Mouse (Mus musculus): ENCODE measurements at regions not wholly inside any gene's neighbourhood (a gene's known extent, or its start where the extent isn't known, plus 50 kb on each side); places are given as distances from the start of the nearest gene placed in this dataset.

- ATAC-seq (ENCODE audit: low FRiP score): no peak
- 79% methylated on average over 2 of the region's 2 CpGs for WGBS
- Histone ChIP-seq H3K9me3 (ENCODE audit: control insufficient read depth, low read length) (no peaks in the 10 kb centered on the region), H3K4me2 (replicated peaks) (no peak overlapping the region), H3K27ac (no peak overlapping the region), H3K27me3 (ENCODE audit: control insufficient read depth, insufficient read depth, low read length) (no peaks in the 10 kb centered on the region), H3K9ac (no peak overlapping the region), H3K4me3 (replicated peaks; ENCODE audit: low read length) (no peak overlapping the region), H3K4me1 (replicated peaks; ENCODE audit: control insufficient read depth, insufficient read depth, low read length) (no peaks in the 10 kb centered on the region), H3K36me3 (replicated peaks; ENCODE audit: control insufficient read depth, insufficient read depth) (no peaks in the 10 kb centered on the region)
- no peak for DNase-seq (ENCODE audit: low spot score)
These were observed 864.1 kb downstream of the Tmem114 start for GRCm38 (mm10) chr16:7560841-7561240.

- H3K4me1 ChIP-seq (replicated peaks; ENCODE audit: control insufficient read depth, insufficient read depth, low read length): 0 out of 2 replicates have a peak, but pooled peaks cover 4% of the 10 kb centered on the region
- ATAC-seq (ENCODE audit: low FRiP score): no peak
- H3K27ac ChIP-seq: no peak overlapping the region
- no peaks in the 10 kb centered on the region for H3K36me3 ChIP-seq (replicated peaks; ENCODE audit: control insufficient read depth, insufficient read depth)
- no peak overlapping the region for H3K4me3 ChIP-seq (replicated peaks; ENCODE audit: low read length)
- no peak overlapping the region for H3K4me2 ChIP-seq (replicated peaks)
- H3K9ac ChIP-seq: no peak overlapping the region
- WGBS: 89% methylated on average over 1 of the region's 1 CpGs
- H3K9me3 ChIP-seq (ENCODE audit: control insufficient read depth, low read length): no peaks in the 10 kb centered on the region
- DNase-seq (ENCODE audit: low spot score): no peak
- H3K27me3 ChIP-seq (ENCODE audit: control insufficient read depth, insufficient read depth, low read length): no peaks in the 10 kb centered on the region
These were observed 865.8 kb downstream of the Tmem114 start for GRCm38 (mm10) chr16:7559177-7559576.

- Histone ChIP-seq H3K9ac (no peak overlapping the region), H3K9me3 (ENCODE audit: control insufficient read depth, low read length) (no peaks in the 10 kb centered on the region), H3K4me3 (replicated peaks; ENCODE audit: low read length) (no peak overlapping the region), H3K4me1 (replicated peaks; ENCODE audit: control insufficient read depth, insufficient read depth, low read length) (0 out of 2 replicates have a peak, but pooled peaks cover 5% of the 10 kb centered on the region), H3K27ac (no peak overlapping the region), H3K4me2 (replicated peaks) (no peak overlapping the region), H3K36me3 (replicated peaks; ENCODE audit: control insufficient read depth, insufficient read depth) (no peaks in the 10 kb centered on the region), H3K27me3 (ENCODE audit: control insufficient read depth, insufficient read depth, low read length) (no peaks in the 10 kb centered on the region)
- DNase-seq (ENCODE audit: low spot score) (no peak), ATAC-seq (ENCODE audit: low FRiP score) (no peak)
- WGBS: 92% methylated on average over 1 of the region's 1 CpGs
These were observed 866.3 kb downstream of the Tmem114 start for GRCm38 (mm10) chr16:7558637-7559036.

- Histone ChIP-seq H3K9me3 (ENCODE audit: control insufficient read depth, low read length) (no peaks in the 10 kb centered on the region), H3K4me1 (replicated peaks; ENCODE audit: control insufficient read depth, insufficient read depth, low read length) (0 out of 2 replicates have a peak, but pooled peaks cover 5% of the 10 kb centered on the region), H3K4me3 (replicated peaks; ENCODE audit: low read length) (no peak overlapping the region), H3K9ac (no peak overlapping the region), H3K4me2 (replicated peaks) (no peak overlapping the region), H3K27me3 (ENCODE audit: control insufficient read depth, insufficient read depth, low read length) (no peaks in the 10 kb centered on the region), H3K27ac (no peak overlapping the region), H3K36me3 (replicated peaks; ENCODE audit: control insufficient read depth, insufficient read depth) (no peaks in the 10 kb centered on the region)
- 88% methylated on average over 9 of the region's 9 CpGs for WGBS
- no peak for DNase-seq (ENCODE audit: low spot score)
- ATAC-seq (ENCODE audit: low FRiP score): no peak
These were observed 869.0 kb downstream of the Tmem114 start for GRCm38 (mm10) chr16:7555911-7556310.

- H3K36me3 ChIP-seq (replicated peaks; ENCODE audit: control insufficient read depth, insufficient read depth): no peaks in the 10 kb centered on the region
- H3K4me3 ChIP-seq (replicated peaks; ENCODE audit: low read length): no peak overlapping the region
- WGBS: 50% methylated on average over 1 of the region's 1 CpGs
- no peaks in the 10 kb centered on the region for H3K27me3 ChIP-seq (ENCODE audit: control insufficient read depth, insufficient read depth, low read length)
- H3K27ac ChIP-seq: no peak overlapping the region
- ATAC-seq (ENCODE audit: low FRiP score) (no peak), DNase-seq (ENCODE audit: low spot score) (peak; percentile 49)
- no peak overlapping the region for H3K9ac ChIP-seq
- H3K4me2 ChIP-seq (replicated peaks): no peak overlapping the region
- no peaks in the 10 kb centered on the region for H3K9me3 ChIP-seq (ENCODE audit: control insufficient read depth, low read length)
- 0 out of 2 replicates have a peak, but pooled peaks cover 4% of the 10 kb centered on the region for H3K4me1 ChIP-seq (replicated peaks; ENCODE audit: control insufficient read depth, insufficient read depth, low read length)
These were observed 875.4 kb downstream of the Tmem114 start for GRCm38 (mm10) chr16:7549568-7549967.

GRCm38 (mm10) chr16:7544067-7544466, 880.9 kb downstream of the Tmem114 start:
- WGBS: 18% methylated on average over 4 of the region's 4 CpGs
- Histone ChIP-seq H3K27me3 (ENCODE audit: control insufficient read depth, insufficient read depth, low read length) (no peaks in the 10 kb centered on the region), H3K4me3 (replicated peaks; ENCODE audit: low read length) (no peak overlapping the region), H3K36me3 (replicated peaks; ENCODE audit: control insufficient read depth, insufficient read depth) (no peaks in the 10 kb centered on the region), H3K9ac (no peak overlapping the region), H3K9me3 (ENCODE audit: control insufficient read depth, low read length) (no peaks in the 10 kb centered on the region), H3K4me1 (replicated peaks; ENCODE audit: control insufficient read depth, insufficient read depth, low read length) (no peaks in the 10 kb centered on the region), H3K4me2 (replicated peaks) (no peak overlapping the region), H3K27ac (no peak overlapping the region)
- ATAC-seq (ENCODE audit: low FRiP score) (no peak), DNase-seq (ENCODE audit: low spot score) (no peak)

GRCm38 (mm10) chr16:7529811-7530210, 895.1 kb downstream of the Tmem114 start:
- H3K4me1 ChIP-seq (replicated peaks; ENCODE audit: control insufficient read depth, insufficient read depth, low read length): peaks cover 24% of the 10 kb centered on the region
- H3K4me3 ChIP-seq (replicated peaks; ENCODE audit: low read length): no peak overlapping the region
- 68% methylated on average over 2 of the region's 2 CpGs for WGBS
- H3K9me3 ChIP-seq (ENCODE audit: control insufficient read depth, low read length): no peaks in the 10 kb centered on the region
- DNase-seq (ENCODE audit: low spot score) (no peak), ATAC-seq (ENCODE audit: low FRiP score) (no peak)
- no peaks in the 10 kb centered on the region for H3K36me3 ChIP-seq (replicated peaks; ENCODE audit: control insufficient read depth, insufficient read depth)
- no peak overlapping the region for H3K27ac ChIP-seq
- no peak overlapping the region for H3K9ac ChIP-seq
- no peaks in the 10 kb centered on the region for H3K27me3 ChIP-seq (ENCODE audit: control insufficient read depth, insufficient read depth, low read length)
- no peak overlapping the region for H3K4me2 ChIP-seq (replicated peaks)

- 9% methylated on average over 5 of the region's 5 CpGs for WGBS
- peaks cover 24% of the 10 kb centered on the region for H3K4me1 ChIP-seq (replicated peaks; ENCODE audit: control insufficient read depth, insufficient read depth, low read length)
- H3K4me3 ChIP-seq (replicated peaks; ENCODE audit: low read length): no peak overlapping the region
- peak overlapping the region; percentile 24; the same call in 1 of the 2 replicates for H3K4me2 ChIP-seq (replicated peaks)
- H3K27me3 ChIP-seq (ENCODE audit: control insufficient read depth, insufficient read depth, low read length): no peaks in the 10 kb centered on the region
- H3K36me3 ChIP-seq (replicated peaks; ENCODE audit: control insufficient read depth, insufficient read depth): no peaks in the 10 kb centered on the region
- H3K27ac ChIP-seq: peak overlapping the region; percentile 80
- H3K9ac ChIP-seq: peak overlapping the region; percentile 20; the same call in 1 of the 2 replicates
- ATAC-seq (ENCODE audit: low FRiP score) (no peak), DNase-seq (ENCODE audit: low spot score) (no peak)
- H3K9me3 ChIP-seq (ENCODE audit: control insufficient read depth, low read length): no peaks in the 10 kb centered on the region
These were observed 896.0 kb downstream of the Tmem114 start for GRCm38 (mm10) chr16:7528963-7529362.

GRCm38 (mm10) chr16:7527923-7528776, 896.8 kb downstream of the Tmem114 start:
- H3K9me3 ChIP-seq (ENCODE audit: control insufficient read depth, low read length): no peaks in the 10 kb centered on the region
- H3K4me3 ChIP-seq (replicated peaks; ENCODE audit: low read length): no peak overlapping the region
- no peaks in the 10 kb centered on the region for H3K36me3 ChIP-seq (replicated peaks; ENCODE audit: control insufficient read depth, insufficient read depth)
- peak overlapping the region; percentile 20; the same call in 1 of the 2 replicates for H3K9ac ChIP-seq
- H3K4me2 ChIP-seq (replicated peaks): peak overlapping the region; percentile 24
- peak overlapping the region; percentile 80 for H3K27ac ChIP-seq
- H3K4me1 ChIP-seq (replicated peaks; ENCODE audit: control insufficient read depth, insufficient read depth, low read length): peaks cover 24% of the 10 kb centered on the region
- no peaks in the 10 kb centered on the region for H3K27me3 ChIP-seq (ENCODE audit: control insufficient read depth, insufficient read depth, low read length)
- DNase-seq (ENCODE audit: low spot score) (peak; percentile 37), ATAC-seq (ENCODE audit: low FRiP score) (peak; percentile 53; the same call in 1 of the 2 replicates)
- WGBS: 30% methylated on average over 6 of the region's 6 CpGs
